Mouse (Mus musculus) heart, adult 2 months (tissue): ENCODE results near the gene Lbhd1.

ENCODE experiments used
- CTCF ChIP-seq: fragments of 200-600 bp; IDR thresholded peaks from 2 replicates; pipeline ENCODE4 v1.8.1; 2022; ENCODE audit warnings: antibody characterized with exemption, mild to moderate bottlenecking, moderate library complexity
- EP300 ChIP-seq: fragments of 200-500 bp; IDR thresholded peaks from 2 replicates; pipeline ENCODE4 v1.6.1; 2011; ENCODE audit warnings: low read depth, low read length, control low read depth; ENCODE audit not compliant: insufficient read depth

DNA sequence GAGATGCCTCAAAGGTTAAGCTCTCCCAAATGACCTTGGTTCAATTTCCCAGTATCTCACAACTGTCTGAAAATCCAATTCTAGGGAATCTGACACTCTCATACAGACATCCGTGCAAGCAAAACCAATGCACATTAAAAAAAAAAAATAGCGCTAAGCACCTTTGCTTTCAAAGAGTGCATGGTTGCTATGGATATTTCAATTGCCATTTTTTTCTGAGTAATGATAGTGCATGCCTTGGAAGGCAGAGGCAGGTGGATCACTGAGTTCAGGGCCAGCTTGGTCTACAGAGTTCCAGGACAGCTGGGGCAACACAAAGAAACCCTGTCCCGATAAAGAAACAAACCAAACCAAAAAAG, 2.5 kb upstream of the Lbhd1 start:
- TF ChIP-seq CTCF = no peak
- TF ChIP-seq EP300 = no peak
